Mouse (Mus musculus) adrenal gland, adult 18-20 months (tissue): Measurements from ENCODE around the gene Pbx1. TPM values are rescaled to one million over a fixed set of nuclear protein-coding genes. Genes with fewer than 3 reads are reported as not detected.
A peak's percentile ranks its signal among the peaks of the same experiment; 100 is the strongest.

Source experiments
- DNase-seq, 2 experiments: peaks; one replicate each; pipeline ENCODE4 v3.0.0; 2021 to 2022; ENCODE audit warnings: low spot score in 2 of 2
- total RNA-seq, 2 experiments: library from RNA; stranded (reverse); gene quantifications; 1 replicate in 1 of 2; 2 replicates in 1 of 2; pipeline ENCODE4 v1.2.3; 2021

Pbx1 gene
- total RNA-seq, 2 experiments from 2014 or later: 143 to 202 TPM

DNA sequence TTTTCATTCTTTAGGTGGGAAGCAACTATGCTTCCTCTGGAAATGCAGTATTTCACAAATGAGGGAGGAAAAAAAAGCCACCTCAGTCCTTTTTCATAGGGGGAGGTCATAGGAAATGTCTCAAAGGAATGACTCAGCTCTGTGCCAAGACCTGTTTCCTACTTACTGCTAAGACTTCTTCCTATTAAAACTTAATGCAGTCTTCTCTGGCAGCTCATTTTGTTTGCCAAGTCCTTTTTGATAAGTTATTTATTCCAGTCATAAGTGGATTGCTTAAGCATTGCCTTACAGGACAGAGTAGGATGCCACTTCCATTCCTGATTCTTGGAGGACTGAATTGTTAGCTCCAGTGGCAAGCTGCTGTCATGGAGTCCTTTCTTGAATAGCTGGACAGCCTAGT is 41.3 kb downstream of the Pbx1 start:
- no peak for DNase-seq

DNA sequence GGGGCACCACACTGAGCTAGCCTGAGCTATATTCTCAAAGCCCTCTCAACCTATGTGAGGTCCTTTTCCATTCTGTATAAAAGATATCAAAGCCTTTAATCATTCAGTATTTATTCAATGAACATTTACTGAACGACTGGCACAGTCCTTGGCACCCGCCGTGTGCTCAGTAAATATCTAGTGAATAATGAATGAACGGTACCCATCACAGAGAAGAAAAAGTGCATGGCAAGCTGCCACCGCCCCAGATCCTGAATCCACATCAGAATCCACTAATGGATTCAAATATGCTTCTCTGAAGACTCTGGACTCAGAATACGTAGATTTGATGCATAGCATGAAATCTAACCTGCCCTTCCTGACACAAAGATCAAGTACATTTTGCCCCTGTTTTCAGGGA is 45.9 kb downstream of the Pbx1 start:
- no peak for DNase-seq

DNA sequence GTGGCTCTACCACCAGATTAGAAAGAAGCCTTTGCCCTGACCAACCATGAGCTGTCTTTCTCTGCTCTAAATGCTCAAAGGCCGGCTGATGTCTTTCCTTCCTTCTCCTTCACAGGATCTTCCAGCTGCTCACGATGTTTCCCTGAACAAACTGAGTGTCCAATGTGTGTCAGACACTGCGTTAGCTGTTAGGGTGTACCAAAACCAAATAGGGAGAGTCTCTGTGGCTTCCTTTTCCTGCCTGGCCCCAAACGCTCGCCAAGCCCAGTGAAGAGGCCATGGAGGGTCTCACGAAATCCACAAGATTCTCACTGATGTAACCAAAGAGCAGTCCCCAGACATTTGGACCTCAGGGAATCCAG is 47.5 kb downstream of the Pbx1 start:
- DNase-seq: no peak

DNA sequence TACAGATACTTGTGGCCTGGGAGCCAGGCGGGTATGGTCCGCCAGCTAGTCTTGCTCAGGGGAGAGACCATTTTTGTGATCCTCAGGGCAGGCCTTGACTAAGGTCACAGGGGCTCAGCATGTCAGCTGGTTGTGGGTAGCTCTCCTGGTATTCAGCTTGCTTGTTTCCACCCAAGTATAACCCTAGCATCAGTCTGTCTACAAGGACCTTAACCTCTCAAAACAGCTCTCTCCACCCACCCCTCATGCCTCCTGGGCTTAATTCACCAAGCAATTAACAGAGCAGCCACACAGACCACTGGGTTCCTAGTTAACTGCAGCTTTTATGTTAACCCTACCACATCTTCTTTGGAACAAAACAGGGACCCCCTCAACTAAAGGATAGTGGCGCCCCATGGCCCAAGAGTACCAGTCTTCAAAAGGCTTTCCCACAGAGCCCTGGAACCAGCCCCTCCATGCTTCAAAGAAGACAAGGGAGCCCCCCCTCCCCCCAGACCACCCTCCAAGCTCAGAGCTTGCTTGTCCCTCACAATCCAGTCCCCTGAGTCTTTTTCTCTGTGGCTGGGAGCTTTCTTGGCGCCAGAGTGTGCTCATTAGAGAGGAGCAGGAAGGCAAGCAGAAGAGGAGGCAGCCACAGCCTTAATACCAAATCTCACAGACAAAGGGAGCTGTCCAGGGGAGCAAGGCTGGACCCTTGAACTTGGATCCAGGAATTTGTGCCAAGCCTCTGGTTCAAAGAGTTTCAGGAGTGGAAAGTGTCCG is 48.1 kb downstream of the Pbx1 start:
- no peak for DNase-seq

DNA sequence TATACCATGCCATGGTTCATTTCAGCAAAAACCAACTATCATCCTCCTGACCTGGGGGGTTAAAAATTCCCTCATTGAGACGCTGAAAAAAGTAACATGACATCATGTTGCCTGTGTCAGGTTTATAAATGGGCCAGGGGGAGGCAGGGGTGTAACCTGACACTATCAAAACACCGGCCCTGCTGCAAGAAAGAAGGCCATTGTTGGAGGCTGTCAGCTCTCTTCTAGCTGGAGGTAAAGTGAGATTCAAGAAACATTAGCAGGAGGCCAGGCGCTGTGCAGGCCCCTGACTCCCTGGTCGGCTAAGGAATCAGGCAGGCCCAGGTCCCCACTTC is 49.3 kb downstream of the Pbx1 start:
- no peak for DNase-seq

DNA sequence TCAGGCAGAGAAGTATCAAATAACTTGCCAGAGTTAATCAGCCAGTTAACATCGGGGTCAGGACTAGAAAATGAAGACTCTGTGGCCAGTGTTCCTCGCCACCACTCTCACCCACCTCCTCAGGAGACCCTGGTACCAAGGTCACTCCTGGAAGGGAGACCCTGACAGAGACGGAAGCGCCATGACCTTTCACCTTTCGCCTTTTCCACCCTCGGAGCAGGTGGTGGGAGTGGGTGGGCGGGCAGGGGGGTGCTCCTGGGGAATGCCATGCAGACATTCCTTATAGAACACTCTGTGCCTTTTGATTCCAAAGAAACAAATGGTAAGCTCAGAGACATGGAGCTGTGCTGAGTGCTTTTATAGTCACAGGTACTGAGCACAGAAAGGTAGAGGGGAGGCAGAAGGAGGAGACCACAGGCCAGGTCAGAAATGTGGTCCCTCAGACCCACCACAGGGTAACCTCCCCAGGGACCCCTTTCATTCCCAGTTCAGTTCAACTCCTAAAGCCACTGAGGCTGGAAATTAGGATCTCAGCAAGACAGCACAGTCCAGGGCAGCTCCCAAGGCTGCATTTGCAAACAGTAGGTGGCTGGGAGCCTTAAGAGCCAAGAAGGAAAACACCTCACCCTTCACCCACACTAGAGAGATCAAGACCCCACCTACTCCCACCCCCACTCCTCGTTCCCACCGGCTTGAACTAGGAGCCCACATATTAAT is 49.8 kb downstream of the Pbx1 start:
- no peak for DNase-seq

DNA sequence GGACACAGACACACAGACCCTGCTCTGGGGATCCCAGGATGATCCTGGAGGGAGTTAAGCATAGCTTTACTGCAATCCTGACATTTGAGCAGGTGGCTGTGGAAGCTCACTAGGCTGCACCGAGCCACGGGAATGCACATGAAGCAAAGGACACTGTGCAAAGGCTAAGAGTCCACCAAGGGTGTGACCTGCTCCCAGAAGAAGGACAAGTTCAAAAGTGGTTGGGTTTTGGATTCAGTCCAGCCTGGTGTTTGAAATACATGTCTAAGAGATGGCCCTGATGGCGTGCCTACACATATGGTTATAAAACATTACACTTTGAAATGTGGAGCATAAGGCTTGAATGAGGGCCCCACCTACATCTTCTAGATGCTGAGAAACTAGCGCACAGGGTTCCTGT is 50.6 kb downstream of the Pbx1 start:
- no peak for DNase-seq

DNA sequence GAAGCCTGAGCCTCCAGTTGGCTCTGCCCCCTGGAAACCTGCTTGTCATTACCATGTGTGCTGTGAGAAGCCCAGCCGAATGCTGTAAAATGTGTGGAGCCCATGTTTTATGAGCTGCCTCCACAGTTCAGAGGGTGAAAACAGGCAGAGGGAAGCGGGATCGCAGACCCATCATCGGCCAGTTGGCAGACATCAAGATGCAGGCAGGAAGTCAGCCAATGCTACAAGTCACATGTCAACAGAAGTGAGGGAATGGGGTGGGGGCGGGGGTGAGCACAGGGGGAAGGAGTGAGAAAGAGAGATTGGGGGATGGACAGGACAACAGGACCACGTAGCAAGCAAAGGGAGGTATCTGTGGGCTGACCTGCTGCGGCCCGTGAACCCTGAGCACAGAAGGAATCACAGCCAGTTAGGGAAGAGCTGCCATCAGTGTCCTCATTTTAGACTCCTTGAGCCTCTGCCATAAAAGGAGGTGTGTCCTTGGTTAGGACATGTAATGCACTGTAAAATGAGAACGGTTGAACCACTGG is 51.8 kb downstream of the Pbx1 start:
- DNase-seq: no peak

DNA sequence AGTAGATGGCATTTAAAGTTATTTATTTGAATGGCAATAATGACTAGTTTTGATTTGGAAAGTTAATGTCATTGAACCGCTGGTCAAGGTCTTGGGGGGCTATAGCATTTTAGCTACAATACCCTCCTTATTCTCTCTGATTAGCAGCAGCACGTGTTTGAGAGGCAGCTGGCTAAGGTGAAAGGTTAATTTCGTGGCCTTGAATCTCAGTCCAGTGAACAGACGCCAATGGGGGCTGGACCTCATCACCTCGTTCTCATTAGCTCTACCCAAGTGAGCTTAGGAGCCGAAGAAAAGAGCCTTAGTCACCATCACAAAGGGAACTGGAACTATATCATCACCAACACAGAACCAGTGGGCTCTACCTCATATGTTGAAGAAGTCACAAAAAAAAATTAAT is 54.4 kb downstream of the Pbx1 start:
- no peak for DNase-seq

DNA sequence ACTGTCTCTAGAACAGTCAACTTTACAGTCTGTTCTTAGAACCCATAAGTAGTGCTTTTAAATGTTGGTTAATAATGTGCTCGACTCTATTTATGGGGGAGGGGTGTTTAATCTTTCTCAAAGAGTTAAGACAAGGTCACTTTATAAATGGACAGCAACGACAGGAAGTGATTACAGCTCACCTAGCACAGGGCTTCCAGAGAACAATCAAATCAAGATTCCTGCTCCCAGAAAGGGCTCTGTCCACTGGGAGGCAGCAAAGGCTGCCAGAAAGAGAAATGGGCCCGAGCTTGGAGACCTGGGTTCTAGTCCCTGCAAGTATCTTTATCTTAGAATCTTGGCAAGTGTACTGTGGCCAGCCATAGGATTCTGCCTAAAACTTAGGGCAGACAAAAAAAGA is 55.7 kb downstream of the Pbx1 start:
- DNase-seq: peak in 1 of 2 experiments; percentile 42

DNA sequence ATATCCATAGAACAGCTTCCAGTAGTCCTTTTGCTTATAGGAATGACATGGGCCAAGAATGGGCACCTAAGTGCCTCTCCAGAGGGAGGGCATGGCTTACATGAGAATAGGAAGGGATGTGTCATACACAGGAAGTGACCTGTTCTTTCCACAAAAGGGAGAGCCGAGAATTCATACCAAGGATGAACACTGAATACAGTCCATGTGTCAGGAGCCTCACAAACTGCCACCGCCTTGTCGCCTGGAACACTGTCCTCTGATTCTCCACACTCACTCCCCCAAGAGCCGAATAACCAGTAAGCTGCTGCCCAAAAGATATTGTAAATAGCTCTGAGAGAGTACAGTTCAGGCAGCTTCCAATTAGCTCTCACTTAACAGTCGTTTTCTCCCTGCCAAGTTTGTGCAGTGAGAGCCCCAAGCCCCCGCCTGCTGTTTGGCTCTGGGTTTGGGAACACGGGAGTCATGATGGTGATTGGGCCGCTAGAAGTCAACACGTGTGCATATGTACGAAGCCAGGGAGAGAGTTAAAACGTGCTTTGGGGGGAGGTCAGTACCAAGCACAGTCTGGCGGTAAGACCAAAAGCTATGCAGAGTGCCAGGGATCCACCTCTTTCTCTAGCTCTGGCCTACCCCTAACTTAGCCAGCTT is 57.0 kb downstream of the Pbx1 start:
- no peak for DNase-seq

DNA sequence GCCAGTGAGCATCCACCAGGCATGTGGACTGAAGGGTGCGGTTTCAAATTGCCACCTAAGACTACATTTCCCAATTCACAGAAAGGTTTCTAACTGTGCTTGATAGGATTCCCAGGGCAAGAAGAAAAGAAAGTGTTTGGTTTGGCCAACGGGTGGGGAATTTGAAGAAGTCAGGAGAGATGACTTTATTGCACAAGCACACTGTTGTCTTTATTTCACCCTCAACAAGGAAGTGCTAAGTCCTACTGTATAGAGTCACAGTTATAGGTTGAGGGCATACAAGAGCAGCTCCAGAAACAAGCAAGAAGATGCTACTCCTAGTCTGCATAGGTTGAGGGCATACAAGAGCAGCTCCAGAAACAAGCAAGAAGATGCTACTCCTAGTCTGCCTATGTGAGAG is 60.0 kb downstream of the Pbx1 start:
- no peak for DNase-seq

DNA sequence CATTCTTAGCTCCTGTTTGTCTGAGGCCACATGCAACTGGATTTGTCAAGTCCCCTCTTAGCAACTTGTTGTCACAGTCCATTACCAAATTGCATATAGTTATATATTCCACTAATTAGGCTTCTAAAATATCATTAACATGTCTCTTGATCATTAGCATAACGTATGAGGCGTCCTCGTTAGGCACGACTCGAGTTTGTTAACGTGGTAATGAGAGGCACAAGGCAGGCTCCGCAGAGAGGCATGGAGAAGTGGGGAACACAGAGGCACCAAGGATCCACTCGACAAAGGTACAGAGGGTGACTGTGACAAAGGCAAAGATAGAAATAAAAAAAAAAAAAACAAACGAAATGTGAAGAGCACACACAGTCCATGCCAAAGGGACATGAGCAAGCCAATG is 61.1 kb downstream of the Pbx1 start:
- no peak for DNase-seq

DNA sequence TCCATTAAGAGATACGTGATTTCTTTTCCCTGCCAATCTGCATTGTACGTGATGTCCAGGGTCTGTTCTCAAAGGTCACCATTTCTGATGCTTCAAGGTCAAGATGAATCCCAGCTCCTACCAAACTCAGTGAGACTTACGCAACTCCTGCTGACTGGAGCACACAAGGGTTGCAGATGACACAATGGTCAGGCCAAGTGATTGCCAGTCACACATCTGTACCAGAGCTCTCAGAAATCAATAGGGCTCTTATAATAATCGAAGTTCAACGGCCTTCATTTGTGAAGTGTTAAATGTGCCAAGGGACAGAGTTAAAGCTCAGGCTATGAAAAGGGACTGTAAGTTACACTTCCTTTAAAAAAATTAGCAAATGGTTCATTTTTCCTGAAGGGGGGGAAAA is 65.8 kb downstream of the Pbx1 start:
- DNase-seq: no peak

DNA sequence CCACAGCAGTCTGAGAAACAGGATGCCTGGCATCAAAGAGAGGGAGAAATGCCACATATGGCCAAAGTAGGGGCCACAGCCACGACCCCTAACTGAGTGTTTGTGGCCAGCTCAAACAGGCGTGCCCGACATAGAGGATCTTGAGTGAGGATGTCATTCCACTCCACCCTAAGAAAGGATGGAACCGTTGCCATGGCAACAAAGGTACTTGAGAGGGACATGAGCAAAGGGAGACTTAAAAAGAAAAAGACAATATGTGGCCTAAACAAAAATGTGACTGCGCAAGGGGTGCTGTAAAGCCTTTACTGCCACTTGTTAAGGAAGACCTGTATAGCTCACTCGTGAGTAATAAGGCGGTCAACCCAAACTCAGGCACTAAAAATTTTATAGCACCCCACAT is 67.7 kb downstream of the Pbx1 start:
- no peak for DNase-seq

DNA sequence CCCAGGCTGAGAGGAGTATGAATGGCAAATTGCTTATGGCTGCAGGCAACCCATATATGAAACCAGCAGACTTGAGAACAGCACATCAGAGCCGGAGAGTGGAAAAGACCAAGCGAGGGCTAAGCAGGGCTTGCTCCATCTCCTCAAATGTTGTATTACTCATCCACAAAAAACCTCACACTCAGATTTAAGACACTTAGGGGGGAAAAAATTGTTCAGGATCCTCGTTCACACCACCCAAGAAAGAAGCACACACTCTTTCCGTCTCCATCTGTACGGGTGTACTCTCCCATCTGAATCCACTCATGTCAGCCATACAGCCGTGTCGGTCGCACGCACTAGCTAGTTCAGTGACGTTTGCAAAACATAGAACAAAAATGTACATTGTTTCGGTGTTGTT is 69.0 kb downstream of the Pbx1 start:
- no peak for DNase-seq

DNA sequence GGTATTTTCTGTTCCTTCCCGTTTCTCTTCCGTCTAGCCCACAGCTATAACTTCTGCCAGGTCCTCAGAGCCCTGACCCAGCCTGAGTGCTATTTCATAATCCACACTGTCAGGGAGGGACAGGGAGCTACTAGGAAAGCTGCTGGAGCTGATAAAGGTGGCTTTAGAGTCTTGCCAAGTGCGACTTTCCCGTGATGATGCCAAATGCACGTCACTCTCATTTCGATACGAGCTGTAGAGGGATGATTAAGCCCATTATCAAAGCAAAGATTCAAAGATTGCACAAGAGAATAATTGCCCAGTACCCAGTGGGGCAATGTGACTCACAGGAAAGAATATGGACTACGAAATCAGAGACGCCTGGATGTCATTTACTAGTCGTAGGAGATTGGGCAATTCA is 69.6 kb downstream of the Pbx1 start:
- DNase-seq: peak in 1 of 2 experiments; percentile 40

DNA sequence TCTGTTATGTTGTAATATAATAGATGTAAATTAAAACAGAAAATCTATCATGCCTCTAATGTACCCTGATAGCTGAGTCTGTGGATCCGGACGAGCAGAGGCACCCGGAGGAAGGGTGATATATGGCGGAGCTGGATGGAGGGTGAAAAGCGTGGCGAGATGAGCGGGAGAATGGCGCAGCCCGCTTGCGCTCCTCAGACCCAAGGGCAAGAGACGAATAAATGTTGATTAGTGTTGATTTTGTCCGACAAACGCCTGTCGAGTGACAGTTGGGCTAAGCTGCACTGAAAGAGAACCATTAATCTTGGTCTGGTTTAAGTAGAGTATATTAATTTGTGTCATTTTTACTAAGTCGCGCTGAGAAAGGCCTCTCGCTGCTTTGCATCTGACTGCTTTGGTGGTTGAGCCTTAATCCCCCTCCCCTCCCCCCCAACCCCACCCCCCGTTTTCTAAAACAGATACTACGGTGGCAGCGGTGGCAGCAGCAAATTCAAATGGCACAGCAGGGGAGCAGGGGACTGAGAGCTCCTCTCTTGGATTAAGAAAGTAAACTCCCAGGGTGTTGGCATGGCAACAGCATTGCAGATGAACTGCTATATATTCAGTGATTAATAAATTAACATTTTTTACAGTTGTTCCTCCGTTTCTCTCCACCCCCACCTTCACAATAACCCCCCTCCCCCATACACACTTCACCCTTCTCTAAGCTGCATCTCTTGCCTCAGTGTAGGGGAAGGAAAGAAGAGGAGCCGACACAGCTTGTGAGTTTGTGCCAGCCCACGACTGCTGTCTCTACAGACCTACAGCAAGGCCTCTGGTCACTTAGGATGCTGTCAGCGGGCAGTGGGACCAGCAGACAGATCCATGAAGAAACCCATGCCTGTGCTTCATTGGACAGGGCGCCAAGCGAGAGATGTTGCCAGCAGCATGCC is 74.1 kb downstream of the Pbx1 start:
- DNase-seq: no peak

DNA sequence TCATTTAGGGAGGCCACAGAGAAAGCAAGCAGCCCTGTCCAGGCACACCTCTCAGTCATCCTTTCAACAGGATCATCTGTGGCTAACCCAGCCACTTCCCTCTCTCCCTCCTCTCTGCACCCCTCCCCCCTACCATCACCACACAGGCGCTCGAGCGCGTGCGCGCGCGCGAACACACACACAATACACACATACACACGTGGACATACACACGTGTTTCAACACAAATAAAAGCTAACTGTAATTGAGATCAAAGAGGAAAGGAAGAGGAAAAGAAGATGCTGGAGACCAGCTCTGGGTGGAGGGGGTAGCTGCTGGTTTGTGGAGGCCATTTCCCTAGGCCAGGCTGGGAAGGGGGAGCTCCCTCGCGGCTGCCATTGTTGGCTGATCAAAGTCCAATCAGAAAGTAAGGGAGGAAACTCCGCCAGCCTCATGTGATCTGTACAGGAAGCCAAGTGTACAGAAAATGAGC is 75.1 kb downstream of the Pbx1 start:
- no peak for DNase-seq

DNA sequence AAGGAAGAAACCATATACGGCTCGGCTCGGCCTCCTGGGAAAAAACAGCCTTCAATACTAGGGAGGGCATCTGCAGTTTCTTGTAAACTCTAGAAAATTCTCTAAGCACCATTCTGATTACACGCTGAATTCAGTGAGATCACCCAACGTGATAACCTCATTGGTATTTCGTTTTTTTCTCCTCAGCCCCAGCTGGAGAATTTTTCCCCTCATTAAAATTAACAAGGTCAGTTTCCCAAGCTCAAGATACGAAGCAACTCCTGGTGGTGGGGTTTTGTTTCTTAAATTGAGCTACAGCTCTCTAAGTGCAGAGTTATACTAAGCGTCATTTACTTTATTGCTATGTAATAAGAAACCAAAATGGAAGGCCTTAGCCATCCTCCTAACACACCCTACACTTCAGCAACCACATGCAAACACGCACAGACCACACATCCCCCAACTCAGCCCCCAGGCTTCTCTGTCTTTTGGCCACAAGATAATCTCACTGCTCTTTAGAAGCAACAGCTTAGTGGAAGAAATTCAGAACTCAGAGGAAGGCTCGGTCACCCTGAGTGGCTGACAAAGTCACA is 76.0 kb downstream of the Pbx1 start:
- no peak for DNase-seq

DNA sequence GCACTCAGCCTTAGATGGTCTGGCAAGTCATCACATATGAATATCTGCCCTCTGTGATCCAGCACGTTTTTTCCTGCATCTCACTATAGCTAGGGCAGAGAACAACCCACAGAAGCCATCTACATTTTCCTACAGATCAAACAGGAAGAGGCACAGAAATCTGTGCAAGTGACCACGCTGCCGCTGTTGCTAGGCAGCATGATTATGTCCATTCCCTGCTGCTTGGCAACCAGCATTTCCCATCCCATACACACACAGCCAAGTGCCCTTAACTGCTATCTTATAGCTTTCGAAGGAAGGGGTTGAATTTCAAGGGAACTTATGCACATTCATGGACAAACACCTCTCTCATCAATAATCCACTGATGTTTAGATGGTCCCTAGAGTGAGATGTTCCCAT is 77.1 kb downstream of the Pbx1 start:
- no peak for DNase-seq
